22 mouse cellular contexts compared by ENCODE assay signal in the genomic region with DNA sequence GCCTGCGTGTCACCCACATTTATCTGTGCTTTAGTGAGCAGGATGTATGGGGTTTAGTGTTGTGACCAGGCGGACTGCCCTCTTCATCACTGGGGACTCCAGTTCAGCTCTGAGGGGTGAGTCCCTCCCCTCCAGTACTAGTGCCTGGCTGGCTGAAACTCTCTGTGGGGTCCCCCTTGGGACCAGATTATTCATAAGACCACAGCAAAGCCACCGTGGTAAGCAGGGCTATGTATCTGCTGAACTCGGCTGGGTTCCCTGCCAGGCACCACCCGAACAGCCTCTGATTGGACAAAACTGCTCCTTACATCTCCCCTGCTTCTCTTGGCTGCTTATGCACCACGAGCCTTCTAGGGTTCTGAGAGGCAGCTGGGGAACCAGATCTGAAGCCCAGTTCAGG. TPM values are rescaled to one million over a fixed set of nuclear protein-coding genes. Genes with fewer than 3 reads are reported as not detected.
"Had no signal": no experiment of that assay in that cellular context is flagged by ENCODE, and none has a peak within 500 bp of the region (broad histone marks: within the 10 kb centered on the region; RNA-seq: fewer than 3 reads in every experiment).

No protein-coding gene starts in this region.

- H3K4me2 ChIP-seq: limb, embryonic 13.5 days; liver, embryonic 12.5 days; liver, embryonic 15.5 days; lung, embryonic 15.5 days; midbrain, embryonic 12.5 days had no signal

- H3K36me3 ChIP-seq: limb, embryonic 10.5 days; limb, embryonic 13.5 days; liver, embryonic 12.5 days; liver, embryonic 15.5 days; lung, embryonic 15.5 days; midbrain, embryonic 12.5 days had no signal

- H3K9ac ChIP-seq: limb, embryonic 13.5 days; liver, embryonic 12.5 days; liver, embryonic 15.5 days; lung, embryonic 15.5 days; midbrain, embryonic 12.5 days had no signal

- DNase-seq: kidney, adult 9 months; kidney, postnatal 14 days; kidney, postnatal 4 days; layer of hippocampus, adult 9-11 months; layer of hippocampus, postnatal 36 days; liver; lung, adult 18-20 months; lung, postnatal 10 days; lung, postnatal 36 days; thymus, adult 2 months; thymus, postnatal 14 days; thymus, postnatal 4 days had no signal

- H3K4me1 ChIP-seq: limb, embryonic 13.5 days; liver, embryonic 12.5 days; liver, embryonic 15.5 days; lung, embryonic 15.5 days had no signal

- H3K27ac ChIP-seq: left cerebral cortex, adult 2 months; limb, embryonic 10.5 days; limb, embryonic 13.5 days; liver, embryonic 12.5 days; liver, embryonic 15.5 days; lung, embryonic 15.5 days; stomach, postnatal 0 days had no signal

- H3K9me3 ChIP-seq: limb, embryonic 10.5 days; liver, embryonic 12.5 days; liver, embryonic 15.5 days; lung, embryonic 15.5 days had no signal

- H3K27me3 ChIP-seq: liver, embryonic 15.5 days; lung, embryonic 15.5 days; midbrain, embryonic 12.5 days had no signal

- H3K4me3 ChIP-seq: left cerebral cortex, adult 2 months; limb, embryonic 10.5 days; limb, embryonic 13.5 days; liver, embryonic 12.5 days; liver, embryonic 15.5 days; lung, embryonic 15.5 days; megakaryocyte, embryonic 14.5 days; midbrain, embryonic 12.5 days had no signal

RNA-seq across cellular contexts. Expression of a gene that starts 51.3 kb away (rescaled TPM):
- total RNA-seq: midbrain, postnatal 0 days had no signal
- polyA plus RNA-seq: limb, embryonic 10.5 days; midbrain, postnatal 0 days had no signal
